Mouse (Mus musculus): ENCODE measurements around the gene Actl7a. TPM values are rescaled to one million over a fixed set of nuclear protein-coding genes. Genes with fewer than 3 reads are reported as not detected.

The Actl7a gene
- not detected in 2 replicates for polyA plus RNA-seq (2015; fragmentation: Nextera tagmentation; extraction: Ambion mirVana)

- H3K4me2 ChIP-seq (ENCODE audit: low read depth, low read length), result no peak within 1 kb of the TSS
- 94% methylated on average over 21 of the region's 21 CpGs for WGBS
These were observed at the start of gene Actl7a for GRCm38 (mm10) chr4:56743363-56744195. Actl7a (plus strand) TSS chr4:56743413.

GRCm38 (mm10) chr4:56696401-56696800 is 46.8 kb upstream of the Actl7a start:
- H3K36me3 ChIP-seq (ENCODE audit: control insufficient read depth, insufficient read depth, low read length), result no peaks in the 10 kb centered on the region
- no peak for ATAC-seq
- H3K27ac ChIP-seq (ENCODE audit: low read length), result no peak overlapping the region
- no peak overlapping the region for H3K9ac ChIP-seq (ENCODE audit: low read depth, low read length)
- no peak overlapping the region for H3K4me3 ChIP-seq (ENCODE audit: low read length)
- H3K4me1 ChIP-seq (ENCODE audit: control insufficient read depth, insufficient read depth, low read length), result no peaks in the 10 kb centered on the region
- WGBS, result 83% methylated on average over 7 of the region's 7 CpGs
- no peak overlapping the region for H3K4me2 ChIP-seq (ENCODE audit: low read depth, low read length)
- H3K9me3 ChIP-seq (ENCODE audit: control insufficient read depth, low read length), result no peaks in the 10 kb centered on the region
- H3K27me3 ChIP-seq (replicated peaks; ENCODE audit: control insufficient read depth, insufficient read depth, low read length), result no peaks in the 10 kb centered on the region

More at GRCm38 (mm10) chr4:56743363-56744195, at the start of gene Actl7a:
- Histone ChIP-seq H3K4me3 (ENCODE audit: low read length) (no peak within 1 kb of the TSS), H3K36me3 (ENCODE audit: control insufficient read depth, insufficient read depth, low read length) (no peaks in the 10 kb centered on the region; the same call in 1 of the 2 replicates), H3K9me3 (ENCODE audit: control insufficient read depth, low read length) (no peaks in the 10 kb centered on the region), H3K4me1 (ENCODE audit: control insufficient read depth, insufficient read depth, low read length) (no peaks in the 10 kb centered on the region), H3K27me3 (replicated peaks; ENCODE audit: control insufficient read depth, insufficient read depth, low read length) (no peaks in the 10 kb centered on the region), H3K9ac (ENCODE audit: low read depth, low read length) (no peak within 1 kb of the TSS), H3K27ac (ENCODE audit: low read length) (no peak within 1 kb of the TSS)
- ATAC-seq, result no peak

- H3K27ac ChIP-seq (ENCODE audit: low read length), result no peak overlapping the region
- H3K36me3 ChIP-seq (ENCODE audit: control insufficient read depth, insufficient read depth, low read length), result no peaks in the 10 kb centered on the region
- WGBS, result 43% methylated on average over 5 of the region's 5 CpGs
- H3K9ac ChIP-seq (ENCODE audit: low read depth, low read length), result no peak overlapping the region
- no peak overlapping the region for H3K4me3 ChIP-seq (ENCODE audit: low read length)
- no peak overlapping the region for H3K4me2 ChIP-seq (ENCODE audit: low read depth, low read length)
- ATAC-seq, result no peak
- no peaks in the 10 kb centered on the region for H3K4me1 ChIP-seq (ENCODE audit: control insufficient read depth, insufficient read depth, low read length)
- H3K27me3 ChIP-seq (replicated peaks; ENCODE audit: control insufficient read depth, insufficient read depth, low read length), result no peaks in the 10 kb centered on the region
- no peaks in the 10 kb centered on the region for H3K9me3 ChIP-seq (ENCODE audit: control insufficient read depth, low read length)
These were observed 44.5 kb upstream of the Actl7a start for GRCm38 (mm10) chr4:56698671-56699070.

- Histone ChIP-seq H3K27ac (ENCODE audit: low read length) (no peak overlapping the region), H3K4me2 (ENCODE audit: low read depth, low read length) (no peak overlapping the region), H3K4me3 (ENCODE audit: low read length) (no peak overlapping the region), H3K9ac (ENCODE audit: low read depth, low read length) (no peak overlapping the region), H3K36me3 (ENCODE audit: control insufficient read depth, insufficient read depth, low read length) (no peaks in the 10 kb centered on the region), H3K9me3 (ENCODE audit: control insufficient read depth, low read length) (no peaks in the 10 kb centered on the region), H3K4me1 (ENCODE audit: control insufficient read depth, insufficient read depth, low read length) (no peaks in the 10 kb centered on the region), H3K27me3 (replicated peaks; ENCODE audit: control insufficient read depth, insufficient read depth, low read length) (no peaks in the 10 kb centered on the region)
- 35% methylated on average over 10 of the region's 10 CpGs for WGBS
- ATAC-seq, result no peak
These were observed 41.0 kb upstream of the Actl7a start for GRCm38 (mm10) chr4:56702234-56702633.

- Histone ChIP-seq H3K4me2 (ENCODE audit: low read depth, low read length) (no peak overlapping the region), H3K9me3 (ENCODE audit: control insufficient read depth, low read length) (no peaks in the 10 kb centered on the region), H3K9ac (ENCODE audit: low read depth, low read length) (no peak overlapping the region), H3K27me3 (replicated peaks; ENCODE audit: control insufficient read depth, insufficient read depth, low read length) (no peaks in the 10 kb centered on the region), H3K4me1 (ENCODE audit: control insufficient read depth, insufficient read depth, low read length) (no peaks in the 10 kb centered on the region), H3K27ac (ENCODE audit: low read length) (no peak overlapping the region), H3K36me3 (ENCODE audit: control insufficient read depth, insufficient read depth, low read length) (no peaks in the 10 kb centered on the region), H3K4me3 (ENCODE audit: low read length) (no peak overlapping the region)
- WGBS, result 86% methylated on average over 3 of the region's 3 CpGs
- no peak for ATAC-seq
These were observed 30.1 kb upstream of the Actl7a start for GRCm38 (mm10) chr4:56713155-56713554.

GRCm38 (mm10) chr4:56716801-56717200 is 26.4 kb upstream of the Actl7a start:
- Histone ChIP-seq H3K27me3 (replicated peaks; ENCODE audit: control insufficient read depth, insufficient read depth, low read length) (no peaks in the 10 kb centered on the region), H3K27ac (ENCODE audit: low read length) (no peak overlapping the region), H3K4me1 (ENCODE audit: control insufficient read depth, insufficient read depth, low read length) (no peaks in the 10 kb centered on the region), H3K9ac (ENCODE audit: low read depth, low read length) (no peak overlapping the region), H3K36me3 (ENCODE audit: control insufficient read depth, insufficient read depth, low read length) (no peaks in the 10 kb centered on the region), H3K4me3 (ENCODE audit: low read length) (no peak overlapping the region), H3K4me2 (ENCODE audit: low read depth, low read length) (no peak overlapping the region), H3K9me3 (ENCODE audit: control insufficient read depth, low read length) (no peaks in the 10 kb centered on the region)
- 50% methylated on average over 5 of the region's 5 CpGs for WGBS
- ATAC-seq, result no peak

- H3K4me3 ChIP-seq (ENCODE audit: low read length), result no peak overlapping the region
- no peak overlapping the region for H3K9ac ChIP-seq (ENCODE audit: low read depth, low read length)
- ATAC-seq, result no peak
- H3K4me2 ChIP-seq (ENCODE audit: low read depth, low read length), result no peak overlapping the region
- H3K36me3 ChIP-seq (ENCODE audit: control insufficient read depth, insufficient read depth, low read length), result no peaks in the 10 kb centered on the region
- no peaks in the 10 kb centered on the region for H3K27me3 ChIP-seq (replicated peaks; ENCODE audit: control insufficient read depth, insufficient read depth, low read length)
- H3K9me3 ChIP-seq (ENCODE audit: control insufficient read depth, low read length), result no peaks in the 10 kb centered on the region
- H3K4me1 ChIP-seq (ENCODE audit: control insufficient read depth, insufficient read depth, low read length), result no peaks in the 10 kb centered on the region
- no peak overlapping the region for H3K27ac ChIP-seq (ENCODE audit: low read length)
- WGBS, result 83% methylated on average over 3 of the region's 3 CpGs
These were observed 25.3 kb upstream of the Actl7a start for GRCm38 (mm10) chr4:56717932-56718331.

GRCm38 (mm10) chr4:56718573-56719442 is 24.4 kb upstream of the Actl7a start:
- no peak for ATAC-seq
- Histone ChIP-seq H3K4me1 (ENCODE audit: control insufficient read depth, insufficient read depth, low read length) (no peaks in the 10 kb centered on the region), H3K36me3 (ENCODE audit: control insufficient read depth, insufficient read depth, low read length) (no peaks in the 10 kb centered on the region), H3K27me3 (replicated peaks; ENCODE audit: control insufficient read depth, insufficient read depth, low read length) (no peaks in the 10 kb centered on the region), H3K4me2 (ENCODE audit: low read depth, low read length) (no peak overlapping the region), H3K9me3 (ENCODE audit: control insufficient read depth, low read length) (no peaks in the 10 kb centered on the region), H3K9ac (ENCODE audit: low read depth, low read length) (no peak overlapping the region), H3K4me3 (ENCODE audit: low read length) (no peak overlapping the region), H3K27ac (ENCODE audit: low read length) (no peak overlapping the region)
- 62% methylated on average over 12 of the region's 12 CpGs for WGBS

GRCm38 (mm10) chr4:56719456-56719855 is 23.8 kb upstream of the Actl7a start:
- H3K4me3 ChIP-seq (ENCODE audit: low read length), result no peak overlapping the region
- no peak overlapping the region for H3K4me2 ChIP-seq (ENCODE audit: low read depth, low read length)
- no peak overlapping the region for H3K27ac ChIP-seq (ENCODE audit: low read length)
- 64% methylated on average over 9 of the region's 9 CpGs for WGBS
- no peaks in the 10 kb centered on the region for H3K36me3 ChIP-seq (ENCODE audit: control insufficient read depth, insufficient read depth, low read length)
- H3K4me1 ChIP-seq (ENCODE audit: control insufficient read depth, insufficient read depth, low read length), result no peaks in the 10 kb centered on the region
- no peaks in the 10 kb centered on the region for H3K27me3 ChIP-seq (replicated peaks; ENCODE audit: control insufficient read depth, insufficient read depth, low read length)
- no peak for ATAC-seq
- no peak overlapping the region for H3K9ac ChIP-seq (ENCODE audit: low read depth, low read length)
- no peaks in the 10 kb centered on the region for H3K9me3 ChIP-seq (ENCODE audit: control insufficient read depth, low read length)

Measured in intestine, embryonic 16.5 days (tissue).